Mouse (Mus musculus): ENCODE measurements around the gene Shisa3.

Gene Shisa3

DNA sequence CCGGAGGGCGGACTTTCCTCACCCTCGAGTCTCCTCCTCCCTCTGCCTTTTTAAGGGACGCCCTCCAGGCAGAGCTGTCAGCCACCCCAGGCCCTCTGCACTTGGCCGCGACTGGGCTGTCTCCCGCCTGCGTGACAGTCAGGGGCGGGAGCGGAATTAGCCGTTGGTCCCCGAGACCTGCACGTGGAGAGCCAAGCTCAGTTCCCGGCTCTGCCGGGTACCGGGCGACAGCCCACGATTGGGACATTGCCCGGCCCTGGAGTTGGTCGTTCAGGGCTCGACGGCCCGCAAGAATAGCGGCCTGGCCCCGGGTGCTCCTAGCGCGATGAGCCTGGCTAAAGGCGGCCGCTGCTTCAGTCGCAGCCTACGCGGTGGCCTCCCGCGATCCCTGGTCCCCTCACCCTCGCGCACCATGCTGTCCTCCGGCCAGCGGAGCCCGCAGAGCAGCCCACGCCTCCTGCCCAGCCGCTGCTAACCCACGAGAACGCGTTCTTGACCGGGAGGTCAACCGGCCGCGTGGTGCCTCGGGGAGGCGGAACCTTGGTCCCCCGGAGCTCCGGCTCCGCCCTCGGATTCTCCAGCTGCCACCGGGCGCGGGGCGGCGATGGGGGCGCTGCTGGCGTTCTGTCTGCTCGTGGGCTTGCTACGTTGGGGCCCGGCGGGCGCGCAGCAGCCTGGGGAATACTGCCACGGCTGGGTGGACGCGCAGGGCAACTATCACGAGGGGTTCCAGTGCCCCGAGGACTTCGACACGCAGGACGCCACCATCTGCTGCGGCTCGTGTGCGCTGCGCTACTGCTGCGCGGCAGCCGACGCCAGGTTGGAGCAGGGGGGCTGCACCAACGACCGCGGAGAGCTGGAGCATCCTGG, at the start of gene Shisa3:
Shisa3 (plus strand) TSS at position 79 of the 870 bp plus-strand sequence.
- DNase-seq, result peak; percentile 48 to 74

DNA sequence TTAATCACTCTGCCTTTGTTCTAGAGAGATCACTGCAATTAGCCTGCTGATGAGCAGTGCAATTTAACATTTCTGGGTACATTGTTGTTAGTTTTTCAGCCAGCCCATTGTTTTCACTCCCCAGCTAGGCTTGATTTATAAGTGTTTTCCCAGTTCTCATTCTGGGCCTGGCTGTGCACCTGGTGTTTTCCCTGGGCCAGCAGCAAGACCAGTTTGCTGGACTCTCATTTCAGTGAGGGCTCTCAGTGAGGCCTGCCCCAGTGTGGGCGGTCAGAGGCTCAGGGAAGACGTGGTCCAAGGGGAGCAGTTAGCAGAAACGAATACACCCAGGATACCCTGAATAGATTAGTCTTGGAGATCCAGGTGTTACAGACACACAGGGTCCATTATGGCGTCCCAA, 49.0 kb upstream of the Shisa3 start:
- DNase-seq, result no peak

GRCm38 (mm10) chr5:67559063-67559462, 48.6 kb upstream of the Shisa3 start:
- DNase-seq, result no peak

GRCm38 (mm10) chr5:67572552-67573155, 35.0 kb upstream of the Shisa3 start:
- DNase-seq, result no peak

- no peak for DNase-seq
These were observed 33.6 kb upstream of the Shisa3 start for GRCm38 (mm10) chr5:67574039-67574438.

- DNase-seq, result no peak
These were observed 32.0 kb upstream of the Shisa3 start for GRCm38 (mm10) chr5:67575705-67576104.

DNA sequence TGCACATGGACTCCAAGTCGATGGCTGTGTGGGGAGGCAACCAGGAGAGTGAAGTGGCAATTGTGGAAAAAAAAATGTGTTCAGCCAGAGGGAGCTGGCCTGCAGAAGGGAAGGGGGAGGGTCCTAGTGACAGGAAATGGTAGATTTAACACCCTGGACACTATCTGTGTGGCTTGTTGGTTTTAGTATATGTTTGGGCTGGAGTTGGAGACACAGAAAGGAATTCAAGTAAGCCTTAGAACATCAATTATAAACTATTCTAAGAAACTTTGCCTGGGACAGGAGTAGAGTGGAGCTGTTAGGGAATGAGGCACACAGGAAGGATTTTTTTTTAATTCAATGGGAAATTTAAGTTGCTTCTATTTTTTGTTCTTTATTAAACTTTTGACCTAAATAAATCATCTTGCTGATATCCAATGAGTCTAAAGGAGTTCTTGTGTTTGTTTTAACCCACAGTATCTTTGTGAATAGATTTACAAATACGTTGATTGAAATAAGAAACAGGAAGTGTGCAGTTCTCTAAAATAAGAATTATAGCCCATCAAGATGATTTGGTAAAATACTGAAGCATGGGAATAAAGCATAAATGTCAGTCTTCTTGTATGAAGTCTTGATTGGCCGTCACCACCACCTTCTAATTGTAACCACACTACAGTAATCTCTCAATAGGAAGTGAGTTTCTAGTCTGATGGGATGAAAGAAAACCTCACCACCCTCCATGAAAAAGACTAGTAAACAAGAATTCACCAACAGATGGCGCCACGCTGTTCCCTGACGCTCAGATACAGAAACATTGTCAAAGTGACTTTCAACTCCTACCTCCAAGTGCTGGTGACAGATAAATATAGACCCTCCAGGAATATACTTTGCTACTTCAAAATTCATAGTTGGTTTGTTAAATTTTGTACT, 27.7 kb upstream of the Shisa3 start:
- peak in 1 of 2 experiments; percentile 10 for DNase-seq

DNA sequence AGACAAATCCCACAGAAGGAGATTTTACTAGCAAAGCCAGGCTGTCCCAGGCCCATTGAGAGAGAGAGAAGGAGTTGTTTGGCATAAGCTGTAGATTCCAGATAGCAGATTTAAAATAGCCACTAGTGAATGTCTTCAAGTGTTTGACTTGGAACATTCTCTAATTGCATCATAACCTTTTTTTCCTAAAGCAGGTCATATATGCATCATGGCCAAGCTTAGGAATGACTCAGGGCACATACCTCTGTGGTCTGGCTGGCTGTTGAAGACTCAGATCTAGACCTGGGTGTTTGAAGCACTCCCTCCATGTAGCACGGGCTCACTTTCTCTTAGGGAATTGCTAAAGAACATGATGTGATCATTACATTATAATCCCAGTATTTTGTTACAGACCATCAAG, 12.6 kb upstream of the Shisa3 start:
- no peak for DNase-seq

DNA sequence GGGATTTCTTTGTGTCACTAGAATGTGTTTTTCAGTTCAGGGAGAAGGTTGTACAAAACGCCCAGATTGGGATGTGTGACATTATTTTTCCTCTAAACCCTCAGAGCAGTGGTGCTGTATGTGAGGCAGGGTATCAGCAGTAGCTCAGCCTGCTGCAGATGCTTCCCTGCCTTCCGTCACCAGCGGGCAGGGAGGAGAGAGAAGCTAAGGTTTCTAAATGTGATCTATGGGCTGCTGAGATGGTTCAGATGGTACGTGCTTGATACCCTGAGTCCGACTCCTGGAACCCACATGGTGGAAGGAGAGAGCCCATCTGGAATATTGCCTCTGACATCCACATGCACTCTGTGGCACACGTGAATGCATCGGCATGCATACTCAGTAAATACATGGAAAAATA, 12.1 kb upstream of the Shisa3 start:
- no peak for DNase-seq

DNA sequence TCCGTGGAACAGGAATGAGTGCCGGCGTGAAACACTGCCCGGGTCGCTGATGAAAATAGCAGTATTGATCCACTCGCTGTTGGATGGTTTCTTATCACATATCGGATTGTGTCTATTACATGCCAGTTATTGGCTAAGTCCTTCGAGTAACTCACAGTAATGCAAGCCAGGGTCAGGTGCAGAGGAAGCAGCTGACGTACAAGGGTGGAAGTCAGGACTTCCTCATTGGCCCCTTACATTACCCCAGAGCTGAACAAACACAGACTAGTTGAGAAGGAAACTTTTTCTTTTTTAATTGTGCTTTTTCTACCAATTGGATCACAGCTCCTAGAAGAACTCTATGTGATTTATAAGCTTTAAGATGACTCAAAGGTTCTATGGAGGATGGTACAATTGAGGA, 7.7 kb upstream of the Shisa3 start:
- no peak for DNase-seq

DNA sequence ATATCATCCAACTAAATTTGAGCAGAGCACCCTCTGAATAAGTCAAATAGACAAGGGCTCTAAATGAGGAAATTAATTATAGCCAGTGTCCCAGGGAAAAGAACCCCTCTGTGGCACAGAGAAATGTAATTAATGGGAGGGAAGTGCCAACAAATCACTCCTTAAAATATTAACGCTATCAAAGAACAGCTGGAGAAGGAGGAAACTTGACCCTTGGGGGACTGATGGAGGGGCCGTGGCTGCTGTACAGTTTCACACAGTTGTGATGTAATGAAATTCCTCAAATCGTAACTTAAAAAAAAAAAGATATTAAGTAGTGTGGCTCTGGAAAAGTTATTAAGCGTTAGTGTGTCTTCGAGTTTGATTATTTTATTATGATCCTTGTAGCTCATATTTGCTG, 1.7 kb upstream of the Shisa3 start:
- DNase-seq, result no peak

- DNase-seq, result peak in 1 of 2 experiments; percentile 34
These were observed 522 bp upstream of the Shisa3 start for GRCm38 (mm10) chr5:67606916-67607803.

GRCm38 (mm10) chr5:67608674-67609519, 1.2 kb downstream of the Shisa3 start:
- DNase-seq, result no peak

- DNase-seq, result no peak
These were observed 1.8 kb downstream of the Shisa3 start for GRCm38 (mm10) chr5:67609520-67609837.

DNA sequence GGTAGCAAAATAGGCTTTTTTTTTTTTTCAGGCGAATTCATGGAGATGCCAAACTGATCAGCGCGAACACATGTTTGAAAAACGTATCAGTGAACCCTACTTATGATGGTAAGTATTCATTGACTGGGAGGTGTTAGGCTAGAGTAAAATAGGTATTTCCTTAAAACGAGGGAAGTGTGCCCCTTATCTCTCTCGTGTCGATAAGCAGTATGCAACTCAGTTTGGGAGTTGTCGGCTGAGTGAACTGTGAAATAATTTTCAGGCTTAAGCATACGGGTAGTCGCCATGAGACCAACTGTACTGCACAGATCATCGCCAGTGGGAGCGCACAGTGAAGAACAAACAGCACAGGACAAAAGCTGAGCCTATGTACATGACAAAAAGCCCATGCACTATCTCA, 13.5 kb downstream of the Shisa3 start:
- DNase-seq, result no peak

- DNase-seq, result no peak
These were observed 20.7 kb downstream of the Shisa3 start for GRCm38 (mm10) chr5:67628180-67628940.

- DNase-seq, result no peak
These were observed 21.8 kb downstream of the Shisa3 start for GRCm38 (mm10) chr5:67629440-67629839.

DNA sequence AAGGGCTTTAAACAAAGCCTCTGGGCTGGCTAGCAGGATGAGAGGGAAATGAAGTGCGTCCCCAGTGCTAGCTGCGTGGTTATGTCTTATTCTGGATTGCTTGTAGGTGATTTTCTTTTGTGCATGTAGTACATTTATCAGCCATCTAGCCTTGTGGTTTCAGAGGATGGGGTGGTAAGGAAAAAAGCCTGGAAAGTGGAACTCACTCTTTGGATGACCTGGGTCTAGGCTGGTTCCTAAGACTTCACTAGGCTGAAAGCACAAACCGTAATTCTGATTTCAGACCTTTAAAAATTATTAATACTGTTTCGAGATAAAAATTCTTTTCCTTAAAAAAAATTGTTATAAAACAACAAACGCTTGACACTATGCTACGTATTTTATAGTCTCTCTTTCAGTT, 22.2 kb downstream of the Shisa3 start:
- DNase-seq, result no peak

- DNase-seq, result no peak
These were observed 23.6 kb downstream of the Shisa3 start for GRCm38 (mm10) chr5:67631261-67631660.

DNA sequence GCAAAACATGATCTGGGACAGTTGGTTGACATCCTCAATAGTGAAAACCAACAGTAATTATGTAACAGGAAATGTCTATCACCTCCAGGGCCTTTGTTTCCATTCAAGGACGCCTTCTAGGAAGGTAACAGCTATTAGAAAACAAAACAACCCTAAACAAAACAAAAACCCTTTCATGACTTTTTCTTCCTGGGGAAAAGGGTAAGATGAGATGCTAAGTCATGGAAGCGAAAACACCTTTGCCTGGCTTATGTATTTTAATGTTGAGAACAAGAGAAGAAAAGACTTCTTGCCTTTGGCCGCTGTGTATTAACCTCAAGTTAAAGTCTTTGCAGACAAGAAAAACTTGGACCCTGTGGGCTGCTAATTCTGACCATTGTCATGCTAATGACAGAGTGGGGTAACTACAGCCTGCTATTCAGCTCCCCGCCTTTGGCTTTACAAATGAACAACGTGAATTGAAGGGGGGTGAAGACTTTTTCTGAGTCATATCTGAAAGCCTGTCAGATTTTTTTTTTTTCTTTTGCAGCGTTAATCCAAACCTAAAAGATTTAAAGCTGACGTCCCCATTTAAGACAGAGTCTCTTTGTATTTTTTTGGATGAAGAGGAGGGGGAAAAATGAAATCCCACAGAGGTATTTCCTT, 25.6 kb downstream of the Shisa3 start:
- DNase-seq, result no peak

All from kidney, postnatal 36 days (tissue).